Mouse (Mus musculus) kidney, adult 9 months (tissue): Measurements from ENCODE around the gene Serinc3.

Experiments used
- DNase-seq: peaks from one replicate; pipeline ENCODE4 v3.0.0; 2022

Serinc3 gene

GRCm38 (mm10) chr2:163592084-163592483 is 52.8 kb downstream of the Serinc3 start:
- DNase-seq = peak; percentile 56

- no peak for DNase-seq
These were observed 53.9 kb downstream of the Serinc3 start for GRCm38 (mm10) chr2:163590996-163591395.

GRCm38 (mm10) chr2:163590211-163590610 is 54.7 kb downstream of the Serinc3 start:
- no peak for DNase-seq

- no peak for DNase-seq
These were observed 57.4 kb downstream of the Serinc3 start for GRCm38 (mm10) chr2:163587506-163587905.

- DNase-seq = peak; percentile 46
These were observed 58.3 kb downstream of the Serinc3 start for GRCm38 (mm10) chr2:163586384-163587261.

GRCm38 (mm10) chr2:163584088-163584426 is 60.9 kb downstream of the Serinc3 start:
- no peak for DNase-seq

- no peak for DNase-seq
These were observed 61.5 kb downstream of the Serinc3 start for GRCm38 (mm10) chr2:163583226-163584087.

GRCm38 (mm10) chr2:163580069-163580945 is 64.6 kb downstream of the Serinc3 start:
- DNase-seq = no peak

GRCm38 (mm10) chr2:163577986-163578385 is 66.9 kb downstream of the Serinc3 start:
- no peak for DNase-seq

GRCm38 (mm10) chr2:163575248-163575647 is 69.7 kb downstream of the Serinc3 start:
- peak; percentile 68 for DNase-seq

GRCm38 (mm10) chr2:163574321-163574720 is 70.6 kb downstream of the Serinc3 start:
- DNase-seq = no peak
